Mouse (Mus musculus): Measurements from ENCODE around the gene Car4. TPM values are rescaled to one million over a fixed set of nuclear protein-coding genes. Genes with fewer than 3 reads are reported as not detected.

Gene Car4
- total RNA-seq, 4 experiments from 2014 or later: 54.6 to 84.1 (median 66.1) TPM

DNA sequence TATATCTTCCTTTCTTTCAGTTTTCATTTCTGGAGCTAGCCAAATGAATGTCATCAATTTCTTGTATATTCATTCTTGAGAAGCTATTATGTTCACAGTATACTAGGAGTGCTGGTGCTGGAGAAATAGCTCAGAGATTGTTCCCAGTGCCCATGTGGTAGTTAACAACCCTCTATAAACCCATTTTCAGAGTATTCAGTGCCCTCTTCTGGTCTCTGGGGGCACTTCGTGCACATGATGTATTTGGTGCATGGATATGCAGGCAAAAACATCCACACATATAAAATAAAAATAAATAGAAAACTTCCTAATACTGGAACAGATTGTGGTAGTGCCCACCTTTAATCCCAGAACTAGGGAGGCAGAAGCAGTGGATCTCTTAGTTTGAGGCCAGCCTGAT, 35.4 kb downstream of the Car4 start:
- no peak for DNase-seq (ENCODE audit: low spot score in 2 of 2)

DNA sequence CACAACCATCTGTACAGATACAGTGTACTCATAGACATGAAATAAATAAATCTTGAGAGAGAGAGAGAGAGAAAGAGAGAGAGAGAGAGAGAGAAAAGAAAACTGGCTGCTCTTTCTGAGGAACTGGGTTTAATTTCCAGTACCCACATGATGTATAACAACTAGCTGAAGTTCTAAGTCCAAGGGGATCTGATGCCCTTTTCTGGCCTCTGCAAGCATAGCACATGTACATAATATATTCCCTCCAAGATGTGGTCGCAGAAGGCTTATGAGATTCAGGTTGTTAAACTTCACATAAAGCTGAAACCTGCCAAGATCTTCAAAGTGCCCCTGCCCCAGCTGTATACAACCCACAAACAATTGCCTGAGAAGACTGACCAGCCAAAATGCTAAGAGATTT, 37.7 kb downstream of the Car4 start:
- DNase-seq (ENCODE audit: low spot score in 2 of 2): no peak

DNA sequence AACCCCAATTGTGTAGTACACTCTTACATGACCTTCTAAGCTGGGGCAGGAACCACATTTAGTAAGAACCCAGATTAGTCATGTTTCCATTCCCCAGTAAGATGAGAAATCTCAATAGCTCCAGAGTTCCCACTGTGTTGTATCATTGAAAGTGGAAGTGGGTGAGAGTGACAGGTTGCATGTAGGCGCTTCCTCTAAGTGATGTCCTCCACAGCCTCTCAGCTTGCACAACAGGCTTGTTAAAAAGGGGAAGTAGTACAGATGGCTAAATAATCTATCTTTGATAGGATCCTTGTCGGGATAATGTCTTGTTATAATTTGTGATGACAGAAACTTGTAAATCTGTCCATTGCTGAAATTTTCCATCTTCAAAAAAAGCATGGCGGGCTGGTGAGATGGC, 46.0 kb downstream of the Car4 start:
- peak; percentile 30 to 68 for DNase-seq (ENCODE audit: low spot score in 2 of 2)

DNA sequence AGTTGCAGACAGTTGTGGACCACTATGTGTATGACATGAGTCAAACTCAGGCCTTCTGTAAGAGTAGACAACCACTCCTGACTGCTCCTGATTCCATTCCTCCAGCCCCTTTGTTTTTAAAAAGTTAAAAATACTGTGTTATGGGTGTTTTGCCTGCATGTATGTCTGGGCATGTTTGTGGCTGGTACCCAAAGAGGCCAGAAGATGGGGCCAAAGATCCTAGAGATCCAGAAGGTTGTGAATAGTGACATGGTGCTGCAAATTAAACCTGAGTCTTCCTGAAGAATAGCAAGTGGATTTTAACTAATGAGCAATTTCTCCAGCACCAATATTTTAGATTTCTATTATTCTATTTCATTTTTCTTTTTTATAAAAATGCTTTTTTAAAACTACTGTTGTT, 55.5 kb downstream of the Car4 start:
- no peak for DNase-seq (ENCODE audit: low spot score in 2 of 2)

Other genes with a start within 250 kb of the Car4 start
- gene Mrm1, start 138.3 kb upstream of the Car4 start, total RNA-seq (2022): 10 to 100 TPM; 10.5 to 15.0 (median 10.6) TPM
- gene Dhrs11, start 128.8 kb upstream of the Car4 start, total RNA-seq (2022): 1 to 10 TPM; 5.6 to 8.5 (median 6.5) TPM
- gene Ggnbp2, start 87.0 kb upstream of the Car4 start, total RNA-seq (2022): 100 to 1,000 TPM in 1 of 4 experiments, 10 to 100 TPM in 3; 91.1 to 104 (median 95.4) TPM
- gene Myo19, start 77.6 kb upstream of the Car4 start, total RNA-seq (2022): 10 to 100 TPM in 1 of 4 experiments, 1 to 10 TPM in 3; 8.5 to 14.4 (median 9.0) TPM
- 1 to 10 TPM; 6.9 to 7.8 (median 7.6) TPM for gene Pigw, start 77.5 kb upstream of the Car4 start, total RNA-seq (2022)
- gene Znhit3, start 41.4 kb upstream of the Car4 start, total RNA-seq (2022): 10 to 100 TPM; 26.9 to 34.3 (median 31.1) TPM
- 10 to 100 TPM; 77.9 to 96.7 (median 89.4) TPM for gene Usp32, start 182.4 kb downstream of the Car4 start, total RNA-seq (2022)
- under 1 TPM in 2 of 4 experiments, not detected in 2; 0.50 to 0.68 TPM for gene 1700125H20Rik, start 212.6 kb downstream of the Car4 start, total RNA-seq (2022)

Measured in layer of hippocampus, adult 8-10 months (tissue).